In the genomic region with DNA sequence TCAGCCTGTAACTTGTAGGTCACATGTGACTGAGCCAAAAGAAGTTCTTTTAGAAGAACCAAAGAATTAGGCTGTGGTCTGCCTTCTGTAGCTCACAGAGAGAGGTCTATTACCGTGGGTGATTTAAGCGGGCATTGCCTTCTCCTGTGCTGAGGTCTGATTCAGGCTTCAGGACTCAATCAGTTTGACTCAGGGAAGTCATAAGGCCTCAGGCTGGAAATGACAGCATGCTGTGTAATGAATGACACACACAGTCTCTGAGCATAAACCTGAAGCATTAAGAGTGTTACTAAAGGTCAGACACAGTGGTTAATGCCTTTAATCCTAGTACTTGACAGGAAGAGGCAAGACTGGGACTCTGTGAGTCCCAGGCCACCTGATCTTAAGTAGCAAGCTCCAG, we compare ENCODE assay signal across 20 mouse cellular contexts. TPM values are rescaled to one million over a fixed set of nuclear protein-coding genes. Genes with fewer than 3 reads are reported as not detected.
DNase-seq lines count a peak whose midpoint lies in the region; ATAC-seq and TF ChIP-seq lines count a peak whose summit lies in the region.
"Had no signal": no experiment of that assay in that cellular context is flagged by ENCODE, and none has a peak within 500 bp of the region (broad histone marks: within the 10 kb centered on the region; RNA-seq: fewer than 3 reads in every experiment).

No protein-coding gene starts in this region.

- TF ChIP-seq POLR2A in brain, embryonic 14.5 days (IDR thresholded peaks at IDR 0.05; ENCODE audit: borderline replicate concordance, extremely low read depth, insufficient read depth, insufficient read length, poor library complexity, severe bottlenecking) = no peak
- no peak for TF ChIP-seq POLR2A in myocyte (IDR thresholded peaks at IDR 0.05; ENCODE audit: insufficient read length, low read depth)

- WGBS in intestine, postnatal 0 days = 68% methylated on average over 2 of the region's 2 CpGs
- WGBS in intestine, embryonic 15.5 days = 63% methylated on average over 2 of the region's 2 CpGs

- no peak overlapping the region for H3K4me2 ChIP-seq in intestine, postnatal 0 days (replicated peaks; ENCODE audit: low read depth)
- no peak overlapping the region for H3K4me2 ChIP-seq in intestine, embryonic 15.5 days (replicated peaks)
- peak overlapping the region; percentile 59 for H3K4me2 ChIP-seq in myocyte (ENCODE audit: low read depth)
- H3K4me2 ChIP-seq: limb, embryonic 13.5 days; neural tube, embryonic 12.5 days had no signal

- no peak for TF ChIP-seq CTCF in intestine, postnatal 0 days (IDR thresholded peaks at IDR 0.05; ENCODE audit: low read depth)
- no peak for TF ChIP-seq CTCF in brain, embryonic 14.5 days (IDR thresholded peaks at IDR 0.05; ENCODE audit: borderline replicate concordance, extremely low read depth, insufficient read depth, insufficient read length)

- H3K27me3 ChIP-seq in intestine, postnatal 0 days (replicated peaks; ENCODE audit: control insufficient read depth, insufficient read depth, low read length) = no peaks in the 10 kb centered on the region
- no peaks in the 10 kb centered on the region for H3K27me3 ChIP-seq in intestine, embryonic 15.5 days (replicated peaks)
- H3K27me3 ChIP-seq in myocyte (ENCODE audit: control insufficient read depth, insufficient read depth, insufficient read length) = no peaks in the 10 kb centered on the region
- H3K27me3 ChIP-seq: limb, embryonic 13.5 days; neural tube, embryonic 12.5 days had no signal

- H3K4me3 ChIP-seq in intestine, postnatal 0 days (ENCODE audit: low read depth, low read length) = no peak overlapping the region
- H3K4me3 ChIP-seq in intestine, embryonic 15.5 days (replicated peaks) = no peak overlapping the region
- H3K4me3 ChIP-seq in myocyte = no peak overlapping the region
- H3K4me3 ChIP-seq: limb, embryonic 13.5 days; neural tube, embryonic 12.5 days had no signal

- no peaks in the 10 kb centered on the region for H3K36me3 ChIP-seq in intestine, postnatal 0 days (ENCODE audit: control insufficient read depth, insufficient read depth)
- no peaks in the 10 kb centered on the region for H3K36me3 ChIP-seq in intestine, embryonic 15.5 days
- no peaks in the 10 kb centered on the region for H3K36me3 ChIP-seq in myocyte (ENCODE audit: control insufficient read depth, insufficient read depth)
- H3K36me3 ChIP-seq: G1E; limb, embryonic 13.5 days; neural tube, embryonic 12.5 days had no signal

- peak; percentile 36; the same call in 1 of the 2 replicates for ATAC-seq in intestine, postnatal 0 days
- no peak for ATAC-seq in intestine, embryonic 15.5 days
- ATAC-seq: forebrain, postnatal 0 days; hindbrain, postnatal 0 days; liver, postnatal 0 days; midbrain, embryonic 16.5 days had no signal

- no peak overlapping the region for H3K27ac ChIP-seq in intestine, postnatal 0 days (ENCODE audit: low read depth, low read length)
- no peak overlapping the region for H3K27ac ChIP-seq in intestine, embryonic 15.5 days
- H3K27ac ChIP-seq: hindbrain, postnatal 0 days; kidney, postnatal 0 days; limb, embryonic 13.5 days; macrophage; neural tube, embryonic 12.5 days had no signal

- H3K9ac ChIP-seq in intestine, postnatal 0 days (ENCODE audit: low read depth, low read length) = no peak overlapping the region
- no peak overlapping the region for H3K9ac ChIP-seq in intestine, embryonic 15.5 days
- H3K9ac ChIP-seq: forebrain, postnatal 0 days; limb, embryonic 13.5 days; liver, postnatal 0 days; neural tube, embryonic 12.5 days had no signal

- peak; percentile 37 to 70 for DNase-seq in adrenal gland, adult (ENCODE audit: inconsistent age in 2 of 2, low spot score in 1 of 2)
- DNase-seq in adrenal gland, postnatal 10 days = no peak
- peak; percentile 4 for DNase-seq in brain, embryonic 14.5 days (ENCODE audit: low read depth)
- no peak for DNase-seq in frontal cortex, postnatal 36 days (ENCODE audit: low spot score in 2 of 2)
- no peak for DNase-seq in left cerebral cortex, adult 9 months (ENCODE audit: low spot score in 2 of 2)
- DNase-seq: forebrain, postnatal 0 days; gastrocnemius, postnatal 36 days; heart, postnatal 14 days; liver, postnatal 0 days; thymus, postnatal 4 days had no signal

- no peak overlapping the region for H3ac ChIP-seq in myocyte (ENCODE audit: control insufficient read depth, insufficient read length)

- H3K79me2 ChIP-seq in myocyte (ENCODE audit: control insufficient read depth, insufficient read depth) = no peaks in the 10 kb centered on the region

- no peaks in the 10 kb centered on the region for H3K4me1 ChIP-seq in intestine, postnatal 0 days (replicated peaks; ENCODE audit: control insufficient read depth, insufficient read depth, low read length)
- H3K4me1 ChIP-seq in intestine, embryonic 15.5 days (replicated peaks) = no peaks in the 10 kb centered on the region
- H3K4me1 ChIP-seq: neural tube, embryonic 12.5 days had no signal

- no peaks in the 10 kb centered on the region for H3K9me3 ChIP-seq in intestine, postnatal 0 days (ENCODE audit: control insufficient read depth)
- no peaks in the 10 kb centered on the region for H3K9me3 ChIP-seq in intestine, embryonic 15.5 days
- H3K9me3 ChIP-seq: G1E; limb, embryonic 13.5 days; neural tube, embryonic 12.5 days had no signal

TF ChIP-seq in myocyte, 11 proteins besides CTCF, POLR2A, EP300 and RAD21:
- no peak for TF ChIP-seq POLR2AphosphoS2 (IDR thresholded peaks at IDR 0.05; ENCODE audit: insufficient read length, low read depth)
- no peak for TF ChIP-seq TCF3 (IDR thresholded peaks at IDR 0.05; ENCODE audit: insufficient read length, low read depth)
- TF ChIP-seq MYOD1 (IDR thresholded peaks at IDR 0.05; ENCODE audit: control insufficient read depth in 1 of 3, insufficient read length in 2 of 3, low read depth in 2 of 3) = no peak
- no peak for TF ChIP-seq SRF (IDR thresholded peaks at IDR 0.05; ENCODE audit: control insufficient read depth, insufficient read length, low read depth)
- TF ChIP-seq MAX (IDR thresholded peaks at IDR 0.05; ENCODE audit: low read depth) = no peak
- no peak for TF ChIP-seq USF1 (IDR thresholded peaks at IDR 0.05; ENCODE audit: low read depth)
- TF ChIP-seq MYOG (IDR thresholded peaks at IDR 0.05; ENCODE audit: control insufficient read depth in 1 of 3, insufficient read depth in 1 of 3, insufficient read length in 2 of 3, low read depth in 2 of 3) = no peak
- TF ChIP-seq REST (IDR thresholded peaks at IDR 0.05; ENCODE audit: insufficient read depth, insufficient read length) = no peak
- no peak for TF ChIP-seq TCF12 (IDR thresholded peaks at IDR 0.05; ENCODE audit: insufficient read depth, poor library complexity, severe bottlenecking)
- TF ChIP-seq CEBPB (IDR thresholded peaks at IDR 0.05; ENCODE audit: insufficient read depth, poor library complexity, severe bottlenecking) = no peak
- TF ChIP-seq E2F4 (IDR thresholded peaks at IDR 0.05; ENCODE audit: insufficient read depth) = no peak

RNA-seq across cellular contexts. Expression of gene Rasal2, which starts 31.7 kb away (rescaled TPM):
- total RNA-seq in adrenal gland, postnatal 10 days (2021) = 10 to 100 TPM; 13.8 to 16.5 TPM
- polyA plus RNA-seq in intestine, postnatal 0 days (2015; fragmentation: Nextera tagmentation; extraction: Ambion mirVana) = 5.3 and 6.7 TPM in 2 replicates
- 5.4 TPM in 2 replicates for polyA plus RNA-seq in intestine, embryonic 15.5 days (2015; fragmentation: Nextera tagmentation; extraction: Ambion mirVana)
- 29.5 and 39.9 TPM in 2 replicates for polyA plus RNA-seq in brain, embryonic 14.5 days (2012; rRNA removed)
- 4.1 TPM for polyA plus RNA-seq in myocyte (2012; fragmentation: generic; extraction: Trizol)

Comparison
In these comparisons a context has a peak if more than half of its experiments do, and no peak if none do; other contexts are left out.
1. DNase-seq: peak in adrenal gland, adult (2 of 2) and brain, embryonic 14.5 days (single experiment); none in adrenal gland, postnatal 10 days (single experiment), frontal cortex, postnatal 36 days (0 of 2) and left cerebral cortex, adult 9 months (0 of 2).